Mouse (Mus musculus): Measurements from ENCODE around the gene Pax7. TPM values are rescaled to one million over a fixed set of nuclear protein-coding genes. Genes with fewer than 3 reads are reported as not detected.

The Pax7 gene
- polyA plus RNA-seq (2015; fragmentation: Nextera tagmentation; extraction: Ambion mirVana): 0.03 and 0.05 TPM in 2 replicates

GRCm38 (mm10) chr4:139833036-139833634, at the start of gene Pax7:
Gene Pax7, minus strand, starts transcription at chr4:139833528.
- no peak for ATAC-seq (ENCODE audit: insufficient read depth)
- Histone ChIP-seq H3K9ac (no peak within 1 kb of the TSS), H3K4me2 (no peak within 1 kb of the TSS), H3K4me3 (replicated peaks) (no peak within 1 kb of the TSS), H3K27ac (replicated peaks) (no peak within 1 kb of the TSS), H3K9me3 (replicated peaks) (no peaks in the 10 kb centered on the region), H3K27me3 (peaks cover 100% of the 10 kb centered on the region), H3K36me3 (replicated peaks) (no peaks in the 10 kb centered on the region), H3K4me1 (replicated peaks) (no peaks in the 10 kb centered on the region)
- 2% methylated on average over 39 of the region's 41 CpGs for WGBS (ENCODE audit: insufficient replicate concordance)

- Histone ChIP-seq H3K9me3 (replicated peaks) (no peaks in the 10 kb centered on the region), H3K4me2 (no peak overlapping the region), H3K27ac (replicated peaks) (no peak overlapping the region), H3K27me3 (no peaks in the 10 kb centered on the region), H3K4me3 (replicated peaks) (no peak overlapping the region), H3K4me1 (replicated peaks) (no peaks in the 10 kb centered on the region), H3K9ac (no peak overlapping the region), H3K36me3 (replicated peaks) (no peaks in the 10 kb centered on the region)
- no peak for ATAC-seq (ENCODE audit: insufficient read depth)
Observed at GRCm38 (mm10) chr4:139881796-139882195, 48.5 kb upstream of the Pax7 start.

- Histone ChIP-seq H3K9ac (no peak overlapping the region), H3K4me3 (replicated peaks) (no peak overlapping the region), H3K27me3 (no peaks in the 10 kb centered on the region), H3K9me3 (replicated peaks) (no peaks in the 10 kb centered on the region), H3K4me2 (no peak overlapping the region), H3K36me3 (replicated peaks) (no peaks in the 10 kb centered on the region), H3K4me1 (replicated peaks) (no peaks in the 10 kb centered on the region), H3K27ac (replicated peaks) (no peak overlapping the region)
- ATAC-seq (ENCODE audit: insufficient read depth): no peak
- 61% methylated on average over 7 of the region's 7 CpGs for WGBS (ENCODE audit: insufficient replicate concordance)
Observed at GRCm38 (mm10) chr4:139879324-139879723, 46.0 kb upstream of the Pax7 start.

- no peak overlapping the region for H3K4me2 ChIP-seq
- no peak overlapping the region for H3K9ac ChIP-seq
- no peak for ATAC-seq (ENCODE audit: insufficient read depth)
- no peaks in the 10 kb centered on the region for H3K4me1 ChIP-seq (replicated peaks)
- H3K27ac ChIP-seq (replicated peaks): no peak overlapping the region
- H3K4me3 ChIP-seq (replicated peaks): no peak overlapping the region
- no peaks in the 10 kb centered on the region for H3K36me3 ChIP-seq (replicated peaks)
- H3K9me3 ChIP-seq (replicated peaks): no peaks in the 10 kb centered on the region
- H3K27me3 ChIP-seq: no peaks in the 10 kb centered on the region
- 46% methylated on average over 4 of the region's 4 CpGs for WGBS (ENCODE audit: insufficient replicate concordance)
Observed at GRCm38 (mm10) chr4:139878443-139878842, 45.1 kb upstream of the Pax7 start.

GRCm38 (mm10) chr4:139877269-139877668, 43.9 kb upstream of the Pax7 start:
- Histone ChIP-seq H3K9me3 (replicated peaks) (no peaks in the 10 kb centered on the region), H3K4me2 (no peak overlapping the region), H3K4me3 (replicated peaks) (no peak overlapping the region), H3K36me3 (replicated peaks) (no peaks in the 10 kb centered on the region), H3K4me1 (replicated peaks) (no peaks in the 10 kb centered on the region), H3K27ac (replicated peaks) (no peak overlapping the region), H3K27me3 (no peaks in the 10 kb centered on the region), H3K9ac (no peak overlapping the region)
- no peak for ATAC-seq (ENCODE audit: insufficient read depth)
- WGBS (ENCODE audit: insufficient replicate concordance): 6% methylated on average over 4 of the region's 4 CpGs

- no peak for ATAC-seq (ENCODE audit: insufficient read depth)
- H3K36me3 ChIP-seq (replicated peaks): no peaks in the 10 kb centered on the region
- H3K9me3 ChIP-seq (replicated peaks): no peaks in the 10 kb centered on the region
- no peaks in the 10 kb centered on the region for H3K27me3 ChIP-seq
- no peak overlapping the region for H3K4me3 ChIP-seq (replicated peaks)
- H3K9ac ChIP-seq: no peak overlapping the region
- WGBS (ENCODE audit: insufficient replicate concordance): 2% methylated on average over 3 of the region's 3 CpGs
- no peak overlapping the region for H3K4me2 ChIP-seq
- no peaks in the 10 kb centered on the region for H3K4me1 ChIP-seq (replicated peaks)
- no peak overlapping the region for H3K27ac ChIP-seq (replicated peaks)
Observed at GRCm38 (mm10) chr4:139872595-139872994, 39.3 kb upstream of the Pax7 start.

GRCm38 (mm10) chr4:139871699-139872098, 38.4 kb upstream of the Pax7 start:
- no peaks in the 10 kb centered on the region for H3K36me3 ChIP-seq (replicated peaks)
- H3K4me3 ChIP-seq (replicated peaks): no peak overlapping the region
- no peak for ATAC-seq (ENCODE audit: insufficient read depth)
- no peak overlapping the region for H3K9ac ChIP-seq
- no peaks in the 10 kb centered on the region for H3K4me1 ChIP-seq (replicated peaks)
- H3K9me3 ChIP-seq (replicated peaks): no peaks in the 10 kb centered on the region
- H3K27me3 ChIP-seq: no peaks in the 10 kb centered on the region
- no peak overlapping the region for H3K27ac ChIP-seq (replicated peaks)
- no peak overlapping the region for H3K4me2 ChIP-seq
- 21% methylated on average over 12 of the region's 12 CpGs for WGBS (ENCODE audit: insufficient replicate concordance)

- H3K4me2 ChIP-seq: no peak overlapping the region
- no peaks in the 10 kb centered on the region for H3K9me3 ChIP-seq (replicated peaks)
- ATAC-seq (ENCODE audit: insufficient read depth): no peak
- no peaks in the 10 kb centered on the region for H3K36me3 ChIP-seq (replicated peaks)
- WGBS (ENCODE audit: insufficient replicate concordance): 67% methylated on average over 1 of the region's 1 CpGs
- peaks cover 3% of the 10 kb centered on the region; the same call in 1 of the 2 replicates for H3K27me3 ChIP-seq
- H3K9ac ChIP-seq: no peak overlapping the region
- no peak overlapping the region for H3K4me3 ChIP-seq (replicated peaks)
- H3K4me1 ChIP-seq (replicated peaks): no peaks in the 10 kb centered on the region
- no peak overlapping the region for H3K27ac ChIP-seq (replicated peaks)
Observed at GRCm38 (mm10) chr4:139863218-139863617, 29.9 kb upstream of the Pax7 start.

- WGBS (ENCODE audit: insufficient replicate concordance): 3% methylated on average over 13 of the region's 13 CpGs
- Histone ChIP-seq H3K27ac (replicated peaks) (no peak overlapping the region), H3K4me3 (replicated peaks) (no peak overlapping the region), H3K4me1 (replicated peaks) (no peaks in the 10 kb centered on the region), H3K27me3 (peaks cover 24% of the 10 kb centered on the region), H3K9ac (no peak overlapping the region), H3K9me3 (replicated peaks) (no peaks in the 10 kb centered on the region), H3K4me2 (no peak overlapping the region), H3K36me3 (replicated peaks) (no peaks in the 10 kb centered on the region)
- no peak for ATAC-seq (ENCODE audit: insufficient read depth)
Observed at GRCm38 (mm10) chr4:139858635-139859176, 25.4 kb upstream of the Pax7 start.

- ATAC-seq (ENCODE audit: insufficient read depth): no peak
Observed at GRCm38 (mm10) chr4:139852219-139853035, 19.1 kb upstream of the Pax7 start.

GRCm38 (mm10) chr4:139851387-139851786, 18.1 kb upstream of the Pax7 start:
- Histone ChIP-seq H3K27ac (replicated peaks) (no peak overlapping the region), H3K36me3 (replicated peaks) (no peaks in the 10 kb centered on the region), H3K27me3 (peaks cover 80% of the 10 kb centered on the region), H3K4me3 (replicated peaks) (no peak overlapping the region), H3K9me3 (replicated peaks) (no peaks in the 10 kb centered on the region), H3K4me2 (no peak overlapping the region), H3K9ac (no peak overlapping the region), H3K4me1 (replicated peaks) (no peaks in the 10 kb centered on the region)
- 13% methylated on average over 15 of the region's 15 CpGs for WGBS (ENCODE audit: insufficient replicate concordance)
- no peak for ATAC-seq (ENCODE audit: insufficient read depth)

More at GRCm38 (mm10) chr4:139852219-139853035, 19.1 kb upstream of the Pax7 start:
- Histone ChIP-seq H3K27me3 (peaks cover 73% of the 10 kb centered on the region), H3K27ac (replicated peaks) (no peak overlapping the region), H3K9me3 (replicated peaks) (no peaks in the 10 kb centered on the region), H3K4me1 (replicated peaks) (no peaks in the 10 kb centered on the region), H3K9ac (no peak overlapping the region), H3K4me2 (no peak overlapping the region), H3K36me3 (replicated peaks) (no peaks in the 10 kb centered on the region), H3K4me3 (replicated peaks) (no peak overlapping the region)
- WGBS (ENCODE audit: insufficient replicate concordance): 4% methylated on average over 25 of the region's 25 CpGs
